Mouse (Mus musculus): ENCODE results near the gene Pmm1. TPM values are rescaled to one million over a fixed set of nuclear protein-coding genes. Genes with fewer than 3 reads are reported as not detected.

The Pmm1 gene
- 4.2 and 6.3 TPM in 2 replicates for polyA plus RNA-seq (2012)

DNA sequence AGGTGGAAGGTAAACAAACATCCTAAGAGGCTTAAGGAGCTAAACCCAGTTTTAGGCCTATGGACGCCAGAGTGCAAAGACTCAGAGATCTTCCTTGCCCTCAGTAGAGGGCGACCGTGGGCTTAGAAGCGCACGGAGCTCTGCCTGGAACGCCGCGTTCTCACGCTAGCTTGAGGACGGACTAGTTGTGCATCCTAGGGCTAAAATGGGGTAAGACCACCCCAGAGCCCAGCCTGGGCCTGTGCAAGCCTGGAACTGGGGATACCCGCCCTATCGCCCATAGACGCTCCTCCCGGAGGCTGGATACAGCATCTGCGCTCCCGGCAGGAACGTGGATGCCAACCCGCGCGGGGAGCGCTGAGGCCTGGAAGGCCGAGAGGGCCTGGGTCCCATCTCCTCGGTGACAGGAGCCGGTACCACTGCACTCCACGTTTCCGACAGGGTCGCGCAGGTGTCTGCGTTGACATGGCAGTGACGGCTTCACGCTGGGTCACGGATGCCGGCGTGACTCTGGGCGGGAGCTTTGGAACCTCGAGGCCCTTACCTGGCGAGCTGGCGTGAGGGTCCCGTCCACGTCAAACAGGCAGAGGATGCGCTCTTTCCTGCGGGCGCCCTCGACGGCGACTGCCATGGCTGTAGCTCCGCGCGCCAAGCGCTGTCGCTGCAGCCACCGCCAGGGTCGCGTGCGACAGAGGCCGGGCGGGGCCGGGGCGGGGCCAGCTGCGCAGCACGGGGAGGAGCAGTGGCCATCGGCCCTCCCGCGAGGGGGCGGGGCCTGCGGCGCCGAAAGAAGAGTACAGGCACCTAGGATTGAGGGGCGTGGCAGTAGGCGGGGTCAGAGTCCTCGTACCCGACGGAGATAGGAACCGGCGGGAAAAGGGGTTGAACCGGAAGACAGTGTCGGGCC, at the start of gene Pmm1:
Pmm1 (minus strand) TSS at position 760 of the 907 bp plus-strand sequence.
- H3K27me3 ChIP-seq (ENCODE audit: control insufficient read depth), result no peaks in the 10 kb centered on the region
- H3K4me1 ChIP-seq (ENCODE audit: control insufficient read depth), result peaks cover 37% of the 10 kb centered on the region
- H3K36me3 ChIP-seq (ENCODE audit: control insufficient read depth), result peaks cover 23% of the 10 kb centered on the region
- no peaks in the 10 kb centered on the region for H3K9me3 ChIP-seq (ENCODE audit: control insufficient read depth, low read length)
- TF ChIP-seq GATA1 (IDR thresholded peaks at IDR 0.05; ENCODE audit: low read length), result no peak
- TF ChIP-seq TAL1 (IDR thresholded peaks at IDR 0.05; ENCODE audit: low read length), result no peak
- peak within 1 kb of the TSS; percentile 80 for H3K4me3 ChIP-seq (replicated peaks)

DNA sequence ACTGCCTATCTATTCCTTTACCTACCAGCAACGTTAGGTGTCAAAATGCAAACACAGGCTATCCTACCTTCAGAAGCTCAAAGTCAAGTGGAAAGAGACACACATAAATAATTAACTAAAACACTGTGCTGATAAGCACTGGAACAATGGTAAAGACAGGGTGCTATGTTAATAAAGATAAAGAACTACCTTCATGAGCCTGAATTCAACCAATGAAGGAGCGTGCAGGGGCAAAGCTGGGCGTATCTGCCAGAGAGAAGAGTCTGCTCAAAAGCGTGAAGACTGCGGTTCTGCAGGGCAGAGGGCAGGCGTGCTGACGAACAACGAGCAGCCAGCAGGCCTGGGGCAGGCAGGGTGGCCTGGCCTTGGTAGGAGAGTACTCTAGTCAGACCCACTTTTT, 43.5 kb upstream of the Pmm1 start:
- Histone ChIP-seq H3K9me3 (ENCODE audit: control insufficient read depth, low read length) (no peaks in the 10 kb centered on the region), H3K4me1 (ENCODE audit: control insufficient read depth) (peaks cover 37% of the 10 kb centered on the region), H3K27me3 (ENCODE audit: control insufficient read depth) (no peaks in the 10 kb centered on the region), H3K4me3 (replicated peaks) (no peak overlapping the region), H3K36me3 (ENCODE audit: control insufficient read depth) (peaks cover 51% of the 10 kb centered on the region)
- TF ChIP-seq GATA1 (IDR thresholded peaks at IDR 0.05; ENCODE audit: low read length) (no peak), TAL1 (IDR thresholded peaks at IDR 0.05; ENCODE audit: low read length) (no peak)

- peaks cover 46% of the 10 kb centered on the region for H3K4me1 ChIP-seq (ENCODE audit: control insufficient read depth)
- no peak for TF ChIP-seq GATA1 (IDR thresholded peaks at IDR 0.05; ENCODE audit: low read length)
- TF ChIP-seq TAL1 (IDR thresholded peaks at IDR 0.05; ENCODE audit: low read length), result no peak
- no peaks in the 10 kb centered on the region; the same call in 1 of the 2 replicates for H3K9me3 ChIP-seq (ENCODE audit: control insufficient read depth, low read length)
- no peaks in the 10 kb centered on the region for H3K27me3 ChIP-seq (ENCODE audit: control insufficient read depth)
- no peak overlapping the region for H3K4me3 ChIP-seq (replicated peaks)
- peaks cover 60% of the 10 kb centered on the region for H3K36me3 ChIP-seq (ENCODE audit: control insufficient read depth)
Observed at GRCm38 (mm10) chr15:81993992-81994391, 33.3 kb upstream of the Pmm1 start.

GRCm38 (mm10) chr15:81990549-81990948, 29.8 kb upstream of the Pmm1 start:
- Histone ChIP-seq H3K27me3 (ENCODE audit: control insufficient read depth) (no peaks in the 10 kb centered on the region), H3K9me3 (ENCODE audit: control insufficient read depth, low read length) (no peaks in the 10 kb centered on the region; the same call in 1 of the 2 replicates), H3K36me3 (ENCODE audit: control insufficient read depth) (peaks cover 28% of the 10 kb centered on the region), H3K4me1 (ENCODE audit: control insufficient read depth) (peaks cover 44% of the 10 kb centered on the region), H3K4me3 (replicated peaks) (peak overlapping the region; percentile 48)
- TF ChIP-seq GATA1 (IDR thresholded peaks at IDR 0.05; ENCODE audit: low read length) (peak; percentile 71), TAL1 (IDR thresholded peaks at IDR 0.05; ENCODE audit: low read length) (peak; percentile 59; the same call in 2 of the 3 replicates)

DNA sequence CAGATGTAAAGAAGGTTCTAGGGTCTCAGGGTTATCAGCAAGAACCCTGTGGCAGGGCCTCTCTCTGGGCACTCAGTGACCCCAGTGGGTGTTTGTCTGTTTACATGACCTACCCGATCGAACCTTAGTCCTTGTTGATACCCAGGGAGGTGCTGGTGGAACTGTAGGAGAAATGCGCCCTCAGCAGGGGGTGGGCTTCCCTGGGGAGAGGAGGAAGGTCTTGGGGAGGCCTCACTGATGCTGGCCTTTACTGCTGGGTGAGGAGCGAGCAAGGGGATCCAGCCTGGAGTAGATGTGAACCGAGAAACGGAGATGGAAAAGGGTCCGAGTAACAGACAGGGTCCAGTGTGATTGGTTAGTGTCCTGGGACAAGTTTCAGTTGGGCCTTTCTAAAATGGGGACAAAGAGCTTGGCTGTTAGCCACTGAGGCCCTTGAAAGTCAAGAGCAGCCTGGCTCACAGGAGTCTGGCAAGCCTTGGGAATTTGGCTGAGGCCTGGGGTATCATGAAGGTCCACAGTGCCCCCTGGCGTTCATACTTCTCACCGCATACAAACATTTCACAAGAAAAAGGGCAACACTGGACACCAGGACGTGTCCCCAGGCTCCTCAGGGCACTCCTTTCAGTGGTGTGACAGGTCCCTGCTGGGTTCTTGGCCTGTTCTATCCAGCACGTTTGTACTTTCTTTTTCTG, 28.8 kb upstream of the Pmm1 start:
- no peak for TF ChIP-seq GATA1 (IDR thresholded peaks at IDR 0.05; ENCODE audit: low read length)
- no peak for TF ChIP-seq TAL1 (IDR thresholded peaks at IDR 0.05; ENCODE audit: low read length)
- peaks cover 19% of the 10 kb centered on the region for H3K36me3 ChIP-seq (ENCODE audit: control insufficient read depth)
- no peaks in the 10 kb centered on the region for H3K27me3 ChIP-seq (ENCODE audit: control insufficient read depth)
- peak overlapping the region; percentile 12 for H3K4me3 ChIP-seq (replicated peaks)
- H3K4me1 ChIP-seq (ENCODE audit: control insufficient read depth), result peaks cover 51% of the 10 kb centered on the region
- no peaks in the 10 kb centered on the region; the same call in 1 of the 2 replicates for H3K9me3 ChIP-seq (ENCODE audit: control insufficient read depth, low read length)

GRCm38 (mm10) chr15:81987646-81988045, 26.9 kb upstream of the Pmm1 start, which contains the start of gene Xrcc6:
Gene Xrcc6, plus strand, starts transcription at chr15:81987835.
- TF ChIP-seq GATA1 (IDR thresholded peaks at IDR 0.05; ENCODE audit: low read length), result no peak
- TF ChIP-seq TAL1 (IDR thresholded peaks at IDR 0.05; ENCODE audit: low read length), result no peak
- H3K4me1 ChIP-seq (ENCODE audit: control insufficient read depth), result peaks cover 41% of the 10 kb centered on the region

DNA sequence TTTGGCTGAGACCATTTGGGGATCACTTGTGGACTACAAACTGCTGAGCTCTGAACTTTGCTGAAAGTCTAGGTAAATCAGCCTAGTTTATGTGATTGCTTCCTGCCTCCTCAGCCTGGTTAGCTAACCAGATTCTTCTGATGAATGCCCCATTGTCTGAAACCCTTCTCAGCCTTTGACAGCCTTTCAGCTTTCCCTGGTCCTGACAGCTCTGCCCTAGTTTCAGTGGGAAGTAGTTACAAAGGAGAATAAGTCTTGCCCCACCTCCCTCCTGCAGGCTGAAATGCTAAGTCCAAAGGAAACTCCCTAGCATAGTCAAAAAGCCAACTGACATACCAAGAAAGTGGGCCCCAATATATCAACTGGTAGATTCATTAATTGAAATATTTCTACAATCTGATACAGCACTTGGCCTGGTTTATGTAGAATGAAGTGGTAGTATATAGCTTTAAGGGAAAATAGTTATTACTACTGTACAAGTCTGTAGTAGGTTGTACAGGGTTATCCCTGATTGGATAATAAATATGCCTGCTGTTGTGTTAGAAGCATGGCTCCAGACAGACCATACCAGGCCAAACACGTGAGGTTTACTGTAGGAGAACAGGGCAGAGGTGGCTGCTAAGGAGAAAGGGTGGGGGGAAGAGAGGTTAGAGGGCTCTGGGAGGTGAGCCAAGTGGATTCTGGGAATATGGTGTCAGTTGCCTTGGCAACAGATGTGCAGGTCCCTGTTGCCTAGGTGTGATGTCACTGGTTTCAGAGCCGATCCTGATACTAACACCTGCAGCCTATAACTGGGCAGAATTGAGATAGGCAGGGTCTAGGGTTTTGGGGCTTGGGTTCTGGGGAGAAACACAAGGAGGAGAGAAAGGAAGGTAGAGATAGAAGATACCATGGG, 24.8 kb upstream of the Pmm1 start:
- Histone ChIP-seq H3K9me3 (ENCODE audit: control insufficient read depth, low read length) (no peaks in the 10 kb centered on the region), H3K27me3 (ENCODE audit: control insufficient read depth) (no peaks in the 10 kb centered on the region), H3K36me3 (ENCODE audit: control insufficient read depth) (no peaks in the 10 kb centered on the region), H3K4me1 (ENCODE audit: control insufficient read depth) (peaks cover 21% of the 10 kb centered on the region), H3K4me3 (replicated peaks) (no peak overlapping the region)
- no peak for TF ChIP-seq GATA1 (IDR thresholded peaks at IDR 0.05; ENCODE audit: low read length)
- no peak for TF ChIP-seq TAL1 (IDR thresholded peaks at IDR 0.05; ENCODE audit: low read length)

More at GRCm38 (mm10) chr15:81987646-81988045, 26.9 kb upstream of the Pmm1 start, which contains the start of gene Xrcc6:
- no peaks in the 10 kb centered on the region for H3K9me3 ChIP-seq (ENCODE audit: control insufficient read depth, low read length)
- H3K27me3 ChIP-seq (ENCODE audit: control insufficient read depth), result no peaks in the 10 kb centered on the region
- peaks cover 5% of the 10 kb centered on the region for H3K36me3 ChIP-seq (ENCODE audit: control insufficient read depth)
- H3K4me3 ChIP-seq (replicated peaks), result no peak within 1 kb of the TSS

DNA sequence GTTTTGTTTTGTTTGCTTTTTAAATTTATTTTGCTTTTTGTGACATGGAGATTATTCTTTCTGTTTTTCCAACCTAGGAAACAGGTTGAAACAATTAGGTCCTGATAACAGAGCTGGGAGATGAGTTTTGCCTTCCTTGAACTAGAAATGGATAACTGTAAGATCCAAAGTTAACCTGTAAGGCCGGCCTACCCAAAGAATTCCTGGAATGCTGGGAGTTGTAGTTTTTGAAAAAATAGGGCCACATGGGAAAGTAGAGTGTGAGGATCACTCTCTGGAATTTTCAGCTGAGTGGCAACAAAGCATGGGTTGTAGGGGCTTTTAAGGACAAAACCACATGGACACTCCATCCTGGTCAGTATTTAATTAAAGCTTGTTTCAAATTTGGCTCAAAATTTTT, 21.4 kb upstream of the Pmm1 start:
- peaks cover 7% of the 10 kb centered on the region for H3K4me1 ChIP-seq (ENCODE audit: control insufficient read depth)
- H3K4me3 ChIP-seq (replicated peaks), result no peak overlapping the region
- H3K36me3 ChIP-seq (ENCODE audit: control insufficient read depth), result no peaks in the 10 kb centered on the region
- TF ChIP-seq TAL1 (IDR thresholded peaks at IDR 0.05; ENCODE audit: low read length), result no peak
- no peak for TF ChIP-seq GATA1 (IDR thresholded peaks at IDR 0.05; ENCODE audit: low read length)
- H3K9me3 ChIP-seq (ENCODE audit: control insufficient read depth, low read length), result no peaks in the 10 kb centered on the region
- H3K27me3 ChIP-seq (ENCODE audit: control insufficient read depth), result no peaks in the 10 kb centered on the region
